In the genomic region with DNA sequence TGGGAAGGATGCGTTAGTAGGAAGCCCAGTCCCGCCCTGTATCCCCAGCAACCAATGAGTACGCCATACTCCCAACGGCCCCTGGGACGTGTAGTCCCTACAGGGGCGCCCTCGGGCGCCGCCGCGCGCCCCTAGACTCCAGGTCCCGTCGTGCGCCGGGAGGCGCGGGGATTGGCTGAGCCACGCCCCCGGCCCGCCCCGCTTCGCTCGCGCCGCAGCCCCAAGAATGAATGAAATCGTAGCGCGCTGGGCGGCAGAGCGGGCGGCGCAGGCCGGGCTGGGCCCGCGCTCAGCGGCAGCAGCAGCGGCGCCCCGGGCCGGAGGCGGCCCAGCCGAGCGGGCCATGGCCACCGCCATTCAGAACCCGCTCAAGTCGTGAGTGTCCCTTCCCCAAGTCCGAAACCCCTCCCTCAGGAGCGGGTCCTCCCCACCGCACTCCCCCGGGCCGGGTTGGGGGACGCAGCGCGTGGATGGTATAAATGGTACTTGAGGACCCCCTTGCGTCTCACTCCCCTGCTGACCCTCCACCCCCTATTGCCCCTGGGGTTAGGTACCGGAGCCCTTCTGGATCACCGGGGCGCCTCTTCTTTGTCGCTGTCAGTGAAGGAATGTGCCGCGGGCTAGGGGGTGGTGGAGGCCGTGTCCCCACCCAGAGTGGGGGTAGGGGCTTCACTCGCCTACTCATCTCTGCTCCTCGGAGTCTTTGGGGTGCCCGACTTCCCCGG, we compare ENCODE assay signal across 8 mouse cellular contexts. TPM values are rescaled to one million over a fixed set of nuclear protein-coding genes. Genes with fewer than 3 reads are reported as not detected.
A peak's percentile ranks its signal among the peaks of the same experiment; 100 is the strongest.
DNase-seq lines count a peak whose midpoint lies in the region; ATAC-seq and TF ChIP-seq lines count a peak whose summit lies in the region.

Gene Dpf1 (plus strand): TSS at position 214 of the 725 bp plus-strand sequence.

- H3K4me1 ChIP-seq in cerebellum, adult 2 months (ENCODE audit: control insufficient read depth, insufficient read depth, low read length), result peaks cover 11% of the 10 kb centered on the region; the same call in 1 of the 2 replicates
- H3K4me1 ChIP-seq in hindbrain, embryonic 10.5 days (replicated peaks), result peaks cover 62% of the 10 kb centered on the region
- peaks cover 49% of the 10 kb centered on the region for H3K4me1 ChIP-seq in lung, embryonic 15.5 days

- no peaks in the 10 kb centered on the region for H3K9me3 ChIP-seq in hindbrain, embryonic 10.5 days
- no peaks in the 10 kb centered on the region for H3K9me3 ChIP-seq in lung, embryonic 15.5 days

- no peak for TF ChIP-seq CTCF in cerebellum, adult 2 months (IDR thresholded peaks at IDR 0.05; ENCODE audit: borderline replicate concordance, insufficient read depth, low read depth, low read length)

- TF ChIP-seq POLR2A in cerebellum, adult 2 months (IDR thresholded peaks at IDR 0.05; ENCODE audit: borderline replicate concordance, insufficient read depth, low read length), result no peak

- peak within 1 kb of the TSS; percentile 56 for H3K4me3 ChIP-seq in cerebellum, adult 2 months (replicated peaks; ENCODE audit: insufficient read depth, low read depth, low read length)
- peak within 1 kb of the TSS; percentile 69 for H3K4me3 ChIP-seq in hindbrain, embryonic 10.5 days
- peak within 1 kb of the TSS; percentile 49 for H3K4me3 ChIP-seq in lung, embryonic 15.5 days

- peak; percentile 39 for DNase-seq in T-cell, adult 2 months (ENCODE audit: low spot score)
- DNase-seq in cerebellum, adult 2 months, result peak; percentile 86 to 93
- peak; percentile 85 for DNase-seq in hindbrain, embryonic 10.5 days (ENCODE audit: low spot score)
- peak; percentile 86 to 92 for DNase-seq in layer of hippocampus, postnatal 10 days (ENCODE audit: low spot score in 2 of 2)
- DNase-seq in ovary, postnatal 36 days (ENCODE audit: low spot score), result peak; percentile 81
- peak; percentile 90 for DNase-seq in thymus, postnatal 4 days

- H3K27me3 ChIP-seq in cerebellum, adult 2 months (ENCODE audit: control insufficient read depth, insufficient read depth, low read length), result no peaks in the 10 kb centered on the region
- peaks cover 36% of the 10 kb centered on the region for H3K27me3 ChIP-seq in hindbrain, embryonic 10.5 days (ENCODE audit: insufficient read depth, poor library complexity, severe bottlenecking)
- peaks cover 22% of the 10 kb centered on the region for H3K27me3 ChIP-seq in lung, embryonic 15.5 days

- peak; percentile 78 for ATAC-seq in frontal cortex, adult (ENCODE audit: low TSS enrichment)
- peak; percentile 87 for ATAC-seq in lung, embryonic 15.5 days (ENCODE audit: borderline replicate concordance, extremely low read depth, low FRiP score, low TSS enrichment)

- H3K36me3 ChIP-seq in hindbrain, embryonic 10.5 days, result no peaks in the 10 kb centered on the region
- H3K36me3 ChIP-seq in lung, embryonic 15.5 days, result no peaks in the 10 kb centered on the region

- no peak within 1 kb of the TSS for H3K27ac ChIP-seq in cerebellum, adult 2 months (ENCODE audit: insufficient read depth, low read length)
- H3K27ac ChIP-seq in hindbrain, embryonic 10.5 days, result peak within 1 kb of the TSS; percentile 88
- no peak within 1 kb of the TSS for H3K27ac ChIP-seq in lung, embryonic 15.5 days

- peak within 1 kb of the TSS; percentile 89 for H3K4me2 ChIP-seq in lung, embryonic 15.5 days

- under 1% methylated on average over 65 of the region's 67 CpGs for WGBS in cerebellum, adult 2 months
- WGBS in hindbrain, embryonic 10.5 days, result under 1% methylated on average over 67 of the region's 67 CpGs
- WGBS in lung, embryonic 15.5 days, result under 1% methylated on average over 59 of the region's 67 CpGs

- peak within 1 kb of the TSS; percentile 36 for H3K9ac ChIP-seq in lung, embryonic 15.5 days

RNA-seq across cellular contexts. Expression of gene Dpf1, which starts in this region (rescaled TPM):
- polyA plus RNA-seq in cerebellum, adult 2 months (2012; rRNA removed), result 28.3 and 29.8 TPM in 2 replicates
- polyA plus RNA-seq in hindbrain, embryonic 10.5 days (2016; fragmentation: Nextera tagmentation; extraction: Ambion mirVana), result 28.3 and 60.6 TPM in 2 replicates
- total RNA-seq in layer of hippocampus, postnatal 10 days (2021), result 100 to 1,000 TPM; 129 to 138 TPM
- polyA plus RNA-seq in lung, embryonic 15.5 days (2015; fragmentation: Nextera tagmentation; extraction: Ambion mirVana), result 12.8 and 13.7 TPM in 2 replicates

Comparison
In these comparisons a context has a peak if more than half of its experiments do, and no peak if none do; other contexts are left out.
1. DNase-seq: peak in every context shown above with its lines; median percentile 90 in thymus, postnatal 4 days; 90 in cerebellum, adult 2 months; 89 in layer of hippocampus, postnatal 10 days; 85 in hindbrain, embryonic 10.5 days; 81 in ovary, postnatal 36 days; 39 in T-cell, adult 2 months.